Mouse (Mus musculus): Measurements from ENCODE around the gene Cdkl3. TPM values are rescaled to one million over a fixed set of nuclear protein-coding genes. Genes with fewer than 3 reads are reported as not detected.

The Cdkl3 gene
- polyA plus RNA-seq, 1 experiment from 2014 or later = 9.5 TPM

DNA sequence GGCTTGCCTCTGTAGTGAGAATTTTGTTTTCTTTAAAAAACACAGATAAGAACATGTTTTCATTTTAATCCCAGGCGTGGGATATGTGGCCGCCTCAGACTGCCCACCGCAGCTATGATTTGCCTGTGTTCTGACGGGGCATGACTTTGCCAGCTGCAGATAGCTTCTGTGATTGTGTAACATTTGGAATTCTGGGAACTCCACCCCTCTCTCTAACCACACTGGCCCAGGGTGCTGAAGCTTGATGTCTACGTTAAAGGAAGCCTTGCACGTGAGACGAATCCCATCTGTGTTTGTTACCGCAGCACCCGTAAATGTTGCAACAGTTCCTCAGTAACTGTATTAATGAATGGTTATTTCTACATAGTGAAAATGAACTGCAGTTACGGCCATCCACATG lies 67.7 kb downstream of the Cdkl3 start:
- Histone ChIP-seq H3K4me1 (peaks cover 10% of the 10 kb centered on the region; the same call in 1 of the 2 replicates), H3K4me3 (no peak overlapping the region), H3K27me3 (ENCODE audit: low read depth, poor library complexity, severe bottlenecking) (no peaks in the 10 kb centered on the region), H3K27ac (replicated peaks) (no peak overlapping the region), H3K36me3 (no peaks in the 10 kb centered on the region), H3K9me3 (replicated peaks) (no peaks in the 10 kb centered on the region)
- 90% methylated on average over 10 of the region's 10 CpGs for WGBS
- no peak for DNase-seq (ENCODE audit: low spot score)

DNA sequence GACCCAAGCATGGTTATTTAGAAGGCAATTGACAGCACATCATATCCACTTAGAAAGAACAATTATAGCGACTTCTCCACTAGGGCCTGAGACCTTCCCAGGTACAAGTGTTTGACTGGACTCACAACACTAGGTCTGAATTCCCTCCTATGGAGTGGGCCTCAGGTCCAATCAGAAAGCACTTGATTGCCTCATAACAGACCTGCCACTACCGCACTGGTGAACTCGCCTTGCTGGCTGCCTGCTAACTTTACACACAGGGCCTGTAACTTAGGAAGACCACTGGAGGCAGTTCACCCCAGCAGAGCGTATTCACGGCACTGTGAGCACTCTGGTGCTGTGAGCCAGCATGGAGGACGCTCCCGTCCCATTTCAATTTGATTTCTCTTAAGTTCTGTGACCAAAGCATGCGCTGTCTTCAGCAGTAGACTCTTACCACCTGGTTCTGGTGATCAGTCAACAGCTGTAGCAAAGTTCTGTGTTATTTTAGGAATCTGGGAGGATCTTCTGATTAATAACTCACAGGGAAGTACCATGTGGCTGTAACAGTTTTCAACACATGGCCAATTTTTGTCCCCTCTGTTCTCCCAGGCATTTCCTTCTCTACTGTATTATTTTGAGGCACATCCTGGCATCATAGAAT lies 69.6 kb downstream of the Cdkl3 start:
- Histone ChIP-seq H3K36me3 (no peaks in the 10 kb centered on the region), H3K4me3 (no peak overlapping the region), H3K4me1 (peaks cover 10% of the 10 kb centered on the region; the same call in 1 of the 2 replicates), H3K9me3 (replicated peaks) (no peaks in the 10 kb centered on the region), H3K27me3 (ENCODE audit: low read depth, poor library complexity, severe bottlenecking) (no peaks in the 10 kb centered on the region), H3K27ac (replicated peaks) (no peak overlapping the region)
- DNase-seq (ENCODE audit: low spot score) = no peak
- WGBS = 81% methylated on average over 8 of the region's 8 CpGs

DNA sequence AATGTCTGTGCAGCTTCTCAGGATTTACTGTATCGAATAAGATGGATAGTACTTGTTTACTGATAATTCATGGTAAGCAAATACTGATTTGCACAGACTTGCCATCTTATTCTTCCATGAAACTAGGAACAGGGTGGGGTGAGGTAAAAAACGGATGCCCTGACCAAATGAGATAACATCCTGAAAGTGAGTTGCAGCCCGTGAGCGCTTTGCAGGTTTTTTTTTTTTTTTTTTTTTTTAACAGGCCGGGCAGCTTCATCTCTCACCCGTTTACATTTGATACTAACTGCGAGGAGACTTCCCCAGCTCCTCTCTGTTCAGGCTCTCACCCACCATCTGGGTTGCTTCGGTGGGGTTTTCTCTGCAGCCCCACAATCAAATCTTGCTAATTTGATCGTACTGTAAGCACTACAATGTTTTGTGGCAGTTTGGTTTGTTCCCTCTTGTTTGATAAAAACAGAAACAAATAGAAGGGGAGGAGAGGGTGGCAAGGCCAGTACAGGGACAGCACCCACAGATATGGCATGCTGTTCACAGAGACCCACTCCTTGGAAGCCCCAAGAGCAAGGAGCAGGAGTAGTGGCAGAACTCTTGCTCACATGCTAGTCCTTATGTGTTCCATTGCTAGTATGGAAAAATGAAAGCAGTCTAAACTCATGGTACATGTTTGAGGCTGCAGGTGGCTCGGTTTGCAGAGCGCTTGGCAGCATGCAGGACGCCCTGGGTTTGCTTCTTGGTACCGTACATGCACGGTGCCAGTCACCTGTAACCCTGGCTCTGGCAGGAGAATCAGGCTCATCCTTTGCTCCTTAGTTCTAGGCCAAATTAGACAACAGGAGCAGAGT lies 70.8 kb downstream of the Cdkl3 start:
- Histone ChIP-seq H3K4me3 (no peak overlapping the region), H3K9me3 (replicated peaks) (no peaks in the 10 kb centered on the region), H3K36me3 (no peaks in the 10 kb centered on the region), H3K27ac (replicated peaks) (no peak overlapping the region), H3K4me1 (peaks cover 11% of the 10 kb centered on the region), H3K27me3 (ENCODE audit: low read depth, poor library complexity, severe bottlenecking) (no peaks in the 10 kb centered on the region)
- WGBS = 79% methylated on average over 14 of the region's 14 CpGs
- DNase-seq (ENCODE audit: low spot score) = no peak

DNA sequence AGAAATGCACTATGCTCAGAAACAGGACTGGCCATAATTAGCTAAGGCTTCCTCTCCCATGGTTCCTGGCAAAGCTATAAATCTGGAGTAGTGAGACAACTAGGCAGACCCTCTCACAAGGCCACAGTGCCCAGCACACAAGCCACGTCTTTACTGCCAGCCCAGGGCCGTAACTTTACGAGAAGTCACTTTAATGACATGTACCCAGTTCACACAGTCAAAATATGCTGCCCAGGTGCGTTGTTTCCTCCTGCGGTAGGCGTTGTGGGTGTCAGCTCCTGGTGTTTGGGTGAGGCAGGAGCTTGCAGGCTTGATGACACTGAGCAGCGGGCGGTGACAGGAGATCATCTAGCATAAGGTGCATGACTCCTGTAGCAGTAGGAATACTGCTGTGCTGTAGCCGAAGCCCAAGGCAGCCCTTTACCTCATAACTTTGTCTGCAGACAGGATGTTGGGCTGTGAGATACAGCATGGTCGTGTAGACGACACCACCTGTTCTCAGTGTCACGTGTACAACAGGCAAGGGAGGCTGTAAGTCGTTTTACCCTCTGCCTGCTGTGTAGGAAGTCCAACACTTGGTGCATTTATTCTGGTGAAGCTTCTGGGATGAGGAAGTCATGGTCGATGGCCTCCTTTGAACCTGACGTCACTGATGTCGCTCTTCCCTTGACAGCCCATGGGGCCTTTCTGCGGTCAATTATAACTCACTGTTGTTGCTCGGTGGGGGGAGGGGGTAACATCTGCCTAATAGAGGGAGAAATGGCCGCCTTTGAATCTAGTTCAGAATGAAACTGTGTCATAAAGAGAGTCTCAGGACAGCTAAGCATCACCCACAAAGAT lies 72.0 kb downstream of the Cdkl3 start:
- Histone ChIP-seq H3K27me3 (ENCODE audit: low read depth, poor library complexity, severe bottlenecking) (no peaks in the 10 kb centered on the region), H3K36me3 (no peaks in the 10 kb centered on the region), H3K27ac (replicated peaks) (no peak overlapping the region), H3K4me3 (no peak overlapping the region), H3K4me1 (peaks cover 23% of the 10 kb centered on the region), H3K9me3 (replicated peaks) (no peaks in the 10 kb centered on the region)
- DNase-seq (ENCODE audit: low spot score) = no peak
- 81% methylated on average over 19 of the region's 19 CpGs for WGBS

DNA sequence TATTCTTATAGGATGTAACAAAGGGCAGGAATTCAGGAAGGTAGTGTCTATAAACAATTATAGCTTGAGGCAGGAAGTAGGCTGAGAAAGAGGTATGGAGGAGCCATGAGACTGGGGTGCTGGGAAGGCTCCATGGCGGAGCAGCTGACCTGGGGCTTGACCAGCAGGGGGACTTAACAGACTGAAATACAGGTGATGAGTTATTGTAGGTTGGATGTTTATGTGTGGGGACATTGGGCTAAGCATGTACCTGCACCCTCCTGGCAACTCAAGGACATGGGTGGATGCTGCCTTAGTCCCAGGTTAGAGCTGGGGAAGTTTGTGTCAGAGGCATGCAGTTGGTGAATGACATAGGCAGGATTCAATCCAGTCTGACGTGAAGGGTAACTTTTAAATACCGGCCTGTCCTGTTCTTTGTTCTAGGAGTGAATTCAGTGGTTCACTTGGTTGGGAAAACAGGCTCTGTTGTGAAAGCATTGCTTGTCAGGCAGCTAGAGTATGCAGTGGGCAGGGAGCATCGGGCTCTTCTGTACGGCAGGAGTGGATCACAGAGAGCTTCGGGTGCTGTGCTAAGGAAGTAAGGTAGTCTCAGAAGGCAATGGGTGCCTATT lies 72.8 kb downstream of the Cdkl3 start:
- Histone ChIP-seq H3K27ac (replicated peaks) (no peak overlapping the region), H3K4me3 (no peak overlapping the region), H3K36me3 (no peaks in the 10 kb centered on the region), H3K4me1 (peaks cover 24% of the 10 kb centered on the region), H3K9me3 (replicated peaks) (no peaks in the 10 kb centered on the region), H3K27me3 (ENCODE audit: low read depth, poor library complexity, severe bottlenecking) (no peaks in the 10 kb centered on the region)
- 88% methylated on average over 6 of the region's 6 CpGs for WGBS
- DNase-seq (ENCODE audit: low spot score) = no peak

DNA sequence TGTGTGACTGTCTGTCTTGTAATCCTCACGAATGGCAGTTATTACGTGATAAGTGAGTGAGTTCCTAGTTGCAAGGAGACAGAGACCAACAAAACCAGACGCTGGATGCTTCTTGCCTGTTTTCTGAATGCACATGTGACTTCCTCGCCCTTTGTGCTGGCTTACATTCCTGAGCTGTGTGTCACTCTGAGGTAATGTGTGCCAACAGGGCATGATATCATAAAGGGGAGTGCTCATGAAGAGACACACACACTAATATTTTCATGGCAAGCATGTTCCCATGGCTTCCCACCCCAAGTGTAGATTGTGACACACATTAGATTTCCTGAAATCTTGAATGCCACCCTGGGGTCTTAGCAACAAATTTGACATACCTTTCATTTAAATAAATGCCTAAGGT lies 73.9 kb downstream of the Cdkl3 start:
- no peak overlapping the region for H3K4me3 ChIP-seq
- no peak for DNase-seq (ENCODE audit: low spot score)
- 88% methylated on average over 4 of the region's 4 CpGs for WGBS
- H3K9me3 ChIP-seq (replicated peaks) = no peaks in the 10 kb centered on the region
- no peaks in the 10 kb centered on the region for H3K27me3 ChIP-seq (ENCODE audit: low read depth, poor library complexity, severe bottlenecking)
- H3K4me1 ChIP-seq = peaks cover 24% of the 10 kb centered on the region
- no peaks in the 10 kb centered on the region for H3K36me3 ChIP-seq
- no peak overlapping the region for H3K27ac ChIP-seq (replicated peaks)

DNA sequence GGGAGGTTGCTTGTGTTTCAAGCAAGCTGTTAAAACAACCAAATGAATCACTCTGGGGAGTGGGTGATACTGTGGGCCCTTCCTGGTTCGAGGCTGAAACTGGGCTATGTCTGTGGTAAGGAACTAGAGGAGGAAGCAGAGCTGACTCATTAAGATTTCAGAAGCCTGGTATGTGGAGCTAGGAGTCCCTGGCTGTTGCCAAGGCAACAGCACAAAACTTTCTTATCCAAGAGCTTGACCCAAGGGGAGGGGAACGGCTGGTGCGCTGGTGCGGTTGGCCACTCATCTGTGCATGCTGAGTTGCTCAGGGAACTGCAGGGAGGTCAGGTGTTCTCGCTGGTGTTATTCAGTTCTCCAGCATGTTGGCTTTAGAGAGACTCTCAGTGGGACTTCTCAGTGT lies 76.0 kb downstream of the Cdkl3 start:
- DNase-seq (ENCODE audit: low spot score) = peak; percentile 62
- Histone ChIP-seq H3K9me3 (replicated peaks) (no peaks in the 10 kb centered on the region), H3K4me3 (no peak overlapping the region), H3K36me3 (no peaks in the 10 kb centered on the region), H3K27me3 (ENCODE audit: low read depth, poor library complexity, severe bottlenecking) (no peaks in the 10 kb centered on the region), H3K4me1 (peaks cover 24% of the 10 kb centered on the region), H3K27ac (replicated peaks) (peak overlapping the region; percentile 42)
- WGBS = 11% methylated on average over 5 of the region's 5 CpGs

DNA sequence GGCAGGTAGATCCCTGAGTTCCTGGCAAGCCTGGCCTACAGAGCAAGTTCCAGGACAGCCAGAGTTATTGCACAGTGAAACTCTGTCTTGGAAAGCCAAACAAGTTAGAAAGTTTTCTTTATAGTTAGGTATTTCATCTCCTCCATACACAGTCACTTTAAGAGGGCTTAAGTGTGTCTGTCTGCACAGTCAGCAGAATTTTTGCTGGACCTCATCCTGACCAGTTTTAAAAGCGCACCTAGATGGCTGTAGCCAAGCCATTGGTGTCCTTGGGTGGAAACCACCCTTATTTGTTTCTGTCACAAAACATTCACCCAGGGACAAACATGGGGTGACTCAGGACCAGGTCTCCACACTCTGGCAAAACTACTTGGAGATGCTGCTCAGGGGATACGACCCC lies 76.6 kb downstream of the Cdkl3 start:
- Histone ChIP-seq H3K36me3 (no peaks in the 10 kb centered on the region), H3K4me3 (no peak overlapping the region), H3K4me1 (peaks cover 21% of the 10 kb centered on the region), H3K27me3 (ENCODE audit: low read depth, poor library complexity, severe bottlenecking) (no peaks in the 10 kb centered on the region), H3K9me3 (replicated peaks) (no peaks in the 10 kb centered on the region), H3K27ac (replicated peaks) (no peak overlapping the region)
- DNase-seq (ENCODE audit: low spot score) = no peak
- WGBS = 98% methylated on average over 2 of the region's 2 CpGs

DNA sequence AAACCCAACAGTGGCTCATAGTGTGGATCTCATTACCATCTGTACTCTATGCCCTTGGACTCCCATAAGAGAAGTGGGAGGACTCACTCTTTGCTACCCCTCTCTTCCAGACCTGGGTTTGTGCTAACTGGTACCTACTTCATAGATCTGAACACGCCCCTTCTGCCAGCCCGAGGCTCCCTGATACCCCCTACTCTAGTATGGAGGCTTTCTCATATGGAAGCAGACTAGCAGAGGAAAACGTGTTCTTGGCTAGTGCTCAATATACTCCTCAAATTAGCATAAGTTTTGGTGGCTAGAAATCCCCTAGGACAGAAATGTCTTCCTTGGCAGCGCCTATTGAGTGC lies 81.8 kb downstream of the Cdkl3 start:
- WGBS = 77% methylated on average over 4 of the region's 4 CpGs
- Histone ChIP-seq H3K9me3 (replicated peaks) (no peaks in the 10 kb centered on the region), H3K27ac (replicated peaks) (no peak overlapping the region; the same call in 1 of the 2 replicates), H3K4me1 (peaks cover 25% of the 10 kb centered on the region), H3K27me3 (ENCODE audit: low read depth, poor library complexity, severe bottlenecking) (no peaks in the 10 kb centered on the region), H3K4me3 (no peak overlapping the region), H3K36me3 (no peaks in the 10 kb centered on the region)
- no peak for DNase-seq (ENCODE audit: low spot score)

DNA sequence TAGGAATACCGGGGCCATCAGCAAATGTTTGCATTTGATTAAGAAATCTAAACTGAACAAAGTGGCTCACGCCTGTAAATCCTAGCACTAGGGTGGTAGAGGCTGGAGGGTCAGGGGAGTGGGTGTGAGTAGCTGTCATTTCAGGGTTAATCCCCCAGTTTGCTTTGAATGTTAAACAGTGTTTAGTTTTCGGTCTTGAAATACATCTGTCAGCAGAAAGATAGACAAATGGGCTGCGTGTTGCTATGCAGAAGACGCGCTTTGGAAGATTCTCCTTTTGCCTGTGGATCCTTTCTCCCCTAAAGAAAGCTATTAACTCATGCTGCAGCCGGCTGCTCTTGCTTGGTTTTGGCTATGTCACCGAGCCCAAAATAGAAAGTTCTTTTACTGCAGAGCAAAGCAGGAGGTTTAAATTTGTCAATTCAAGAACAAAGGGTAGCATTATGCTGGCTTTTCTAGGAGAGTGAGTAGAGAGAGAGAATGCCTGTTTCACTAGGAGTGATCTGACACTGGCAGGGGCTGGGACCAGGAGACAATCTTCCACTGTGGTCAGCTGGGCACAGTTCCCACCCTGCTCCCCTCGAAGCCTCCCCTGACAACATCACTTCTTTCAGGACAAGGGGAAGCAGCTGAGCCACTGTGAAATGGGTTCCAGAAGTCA lies 82.3 kb downstream of the Cdkl3 start:
- H3K27me3 ChIP-seq (ENCODE audit: low read depth, poor library complexity, severe bottlenecking) = no peaks in the 10 kb centered on the region
- no peak overlapping the region for H3K4me3 ChIP-seq
- WGBS = 55% methylated on average over 9 of the region's 9 CpGs
- no peaks in the 10 kb centered on the region for H3K9me3 ChIP-seq (replicated peaks)
- peak overlapping the region; percentile 59; the same call in 1 of the 2 replicates for H3K27ac ChIP-seq (replicated peaks)
- peaks cover 22% of the 10 kb centered on the region for H3K4me1 ChIP-seq
- no peak for DNase-seq (ENCODE audit: low spot score)
- no peaks in the 10 kb centered on the region for H3K36me3 ChIP-seq

DNA sequence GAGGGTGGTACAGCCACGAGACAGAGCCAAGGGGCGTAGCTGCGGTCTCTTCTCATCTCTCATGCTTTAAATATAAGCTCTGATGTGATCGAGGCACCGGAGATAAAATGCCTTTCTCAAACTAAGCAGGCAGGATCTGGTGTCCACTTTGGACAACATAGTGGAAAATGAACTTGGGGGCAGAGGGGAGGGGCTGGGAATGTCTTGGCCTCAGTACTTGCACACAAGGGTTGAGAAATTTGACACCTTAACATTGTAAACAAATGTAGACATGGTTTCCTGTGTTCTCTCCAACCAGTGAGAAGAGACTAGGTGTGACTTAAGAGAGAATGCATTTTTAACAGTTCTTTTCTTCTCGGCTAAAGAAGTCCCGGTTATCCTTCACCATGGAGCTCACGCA lies 85.3 kb downstream of the Cdkl3 start:
- peaks cover 22% of the 10 kb centered on the region for H3K4me1 ChIP-seq
- DNase-seq (ENCODE audit: low spot score) = no peak
- H3K27me3 ChIP-seq (ENCODE audit: low read depth, poor library complexity, severe bottlenecking) = no peaks in the 10 kb centered on the region
- H3K9me3 ChIP-seq (replicated peaks) = no peaks in the 10 kb centered on the region
- H3K36me3 ChIP-seq = no peaks in the 10 kb centered on the region
- WGBS = 78% methylated on average over 8 of the region's 8 CpGs
- H3K4me3 ChIP-seq = no peak overlapping the region
- H3K27ac ChIP-seq (replicated peaks) = no peak overlapping the region

DNA sequence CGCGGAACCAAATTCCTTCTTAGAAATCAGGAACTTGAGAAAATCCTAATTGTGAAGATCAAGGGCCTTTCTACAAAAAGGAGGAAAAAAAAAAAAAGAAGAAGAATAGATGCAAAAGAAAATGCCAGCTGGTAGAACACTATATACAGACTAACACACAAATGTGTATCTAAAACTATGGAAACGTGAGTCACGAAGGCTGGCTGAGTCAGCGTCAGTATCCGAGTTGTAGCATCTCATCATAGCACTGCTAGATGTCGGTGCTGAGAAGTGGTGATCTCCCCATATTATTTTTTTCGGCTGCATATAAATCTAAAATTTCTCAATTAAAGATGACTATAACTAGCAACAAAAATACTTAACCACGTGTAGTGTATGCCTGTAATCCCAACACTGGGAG lies 87.2 kb downstream of the Cdkl3 start:
- H3K27me3 ChIP-seq (ENCODE audit: low read depth, poor library complexity, severe bottlenecking) = no peaks in the 10 kb centered on the region
- DNase-seq (ENCODE audit: low spot score) = no peak
- 89% methylated on average over 9 of the region's 9 CpGs for WGBS

More for the DNA sequence above, 87.2 kb downstream of the Cdkl3 start:
- H3K4me3 ChIP-seq = no peak overlapping the region
- no peak overlapping the region for H3K27ac ChIP-seq (replicated peaks)
- H3K9me3 ChIP-seq (replicated peaks) = no peaks in the 10 kb centered on the region
- peaks cover 16% of the 10 kb centered on the region for H3K4me1 ChIP-seq
- H3K36me3 ChIP-seq = no peaks in the 10 kb centered on the region

Measured in midbrain, embryonic 10.5 days (tissue).